Mouse (Mus musculus) right cerebral cortex, postnatal 36 days (tissue): ENCODE data around the gene Renbp.

ENCODE experiments used
- DNase-seq, 2 experiments: peaks; one replicate each; pipeline ENCODE4 v3.0.0; 2022; ENCODE audit warnings: low spot score in 2 of 2, mixed read lengths in 1 of 2

The Renbp gene

GRCm38 (mm10) chrX:73921285-73921822 is 9.3 kb downstream of the Renbp start:
- no peak for DNase-seq

- no peak for DNase-seq
Observed at GRCm38 (mm10) chrX:73918631-73919030, 12.0 kb downstream of the Renbp start.

DNA sequence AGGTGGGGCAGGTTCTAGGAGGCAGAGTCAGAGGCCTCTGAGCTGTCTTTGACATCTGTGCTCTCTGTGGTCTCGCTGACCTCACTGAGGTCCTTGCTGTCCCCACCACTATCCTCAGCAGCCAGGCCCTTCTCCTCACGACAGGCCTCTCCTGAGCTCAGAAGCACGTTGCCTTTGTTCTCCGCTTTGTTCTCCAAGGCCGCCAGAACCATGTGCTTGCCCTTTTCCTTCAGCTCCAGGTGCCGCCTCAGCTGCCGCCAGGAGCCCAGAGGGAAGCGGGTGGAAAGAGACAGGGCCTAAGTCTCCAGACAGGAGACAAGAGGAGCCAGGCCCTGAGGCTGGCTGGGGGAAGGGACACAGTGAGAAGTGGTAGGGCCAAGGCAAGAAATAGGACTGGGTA is 13.7 kb downstream of the Renbp start:
- no peak for DNase-seq

DNA sequence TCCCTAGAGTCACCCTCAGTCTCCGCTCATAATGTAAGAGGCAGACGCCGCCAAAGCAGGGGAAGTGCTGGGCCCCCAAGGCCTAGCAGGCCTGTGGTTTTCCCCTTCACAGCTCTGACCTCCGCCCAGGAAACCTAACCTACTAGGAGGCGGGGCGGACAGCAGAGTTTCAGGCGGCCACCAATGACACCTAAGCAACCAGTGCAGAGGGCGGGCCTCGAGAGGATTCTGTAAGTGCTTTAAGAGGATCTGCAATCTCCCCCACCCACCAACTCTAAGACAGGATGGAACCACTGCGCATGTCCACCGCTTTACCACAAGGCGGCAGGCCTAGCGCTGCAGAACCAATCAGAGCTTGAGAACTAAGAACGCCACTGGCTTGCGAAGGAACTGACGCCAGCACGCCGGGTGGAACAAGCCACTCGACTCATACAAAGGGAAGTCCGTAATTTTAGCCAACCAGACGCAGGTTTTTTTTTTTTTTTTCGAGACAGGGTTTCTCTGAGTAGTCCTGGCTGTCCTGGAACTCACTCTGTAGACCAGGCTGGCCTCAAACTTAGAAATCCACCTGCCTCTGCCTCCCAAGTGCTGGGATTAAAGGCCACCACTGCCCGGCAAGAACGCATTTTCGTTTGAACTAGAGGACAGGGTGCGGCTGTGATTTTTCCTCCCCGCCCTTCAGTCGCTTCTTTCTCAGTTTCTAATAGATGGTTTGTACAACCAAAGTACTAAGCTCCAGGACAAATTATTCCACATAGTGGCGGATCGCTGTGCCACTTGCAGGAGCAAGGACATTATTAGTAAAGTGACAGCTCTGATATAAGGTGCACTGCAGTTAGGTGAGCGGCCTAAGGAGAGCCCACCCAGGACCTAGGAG is 15.6 kb downstream of the Renbp start:
- peak; percentile 84 to 93 for DNase-seq

DNA sequence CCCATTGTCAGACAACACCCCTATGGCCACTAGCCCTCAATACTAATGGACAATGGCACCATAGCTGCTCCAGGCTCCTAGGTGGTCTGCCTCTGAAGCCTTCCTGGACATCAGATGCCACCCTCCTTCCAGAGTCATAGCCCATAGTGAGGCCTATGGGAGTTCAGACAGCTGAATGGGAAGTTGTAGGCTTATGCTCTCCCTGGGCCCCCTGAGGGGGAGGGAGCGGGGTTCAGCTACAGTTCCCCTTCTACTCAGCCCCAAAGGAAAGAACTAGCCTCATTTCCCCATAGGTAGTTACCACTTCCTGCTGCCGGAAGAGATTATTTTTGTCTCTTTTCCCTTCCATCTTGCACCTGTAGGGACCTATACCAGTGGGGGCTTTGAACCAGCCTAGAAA is 19.1 kb downstream of the Renbp start:
- no peak for DNase-seq

- no peak for DNase-seq
Observed at GRCm38 (mm10) chrX:73911156-73911555, 19.5 kb downstream of the Renbp start.

DNA sequence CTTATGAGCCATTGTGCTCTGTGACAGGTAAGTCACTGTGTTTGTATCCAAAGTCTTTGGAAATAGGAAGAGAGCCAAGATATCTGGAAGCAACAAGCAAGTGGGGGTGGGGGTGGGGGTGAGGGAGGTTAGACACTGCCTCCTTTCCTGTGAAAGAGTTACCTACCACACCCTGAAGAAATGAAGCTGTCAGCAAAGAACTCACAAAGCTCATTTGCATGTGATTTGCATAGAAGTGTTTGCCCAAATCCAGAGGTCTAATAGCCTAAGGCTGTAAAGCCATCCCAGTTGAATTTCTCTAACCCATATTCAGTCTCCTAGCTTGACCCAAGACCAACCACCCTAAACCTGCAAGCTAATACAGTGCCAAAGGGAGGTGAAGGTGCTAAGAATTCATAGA is 20.2 kb downstream of the Renbp start:
- no peak for DNase-seq

GRCm38 (mm10) chrX:73910049-73910448 is 20.6 kb downstream of the Renbp start:
- no peak for DNase-seq

DNA sequence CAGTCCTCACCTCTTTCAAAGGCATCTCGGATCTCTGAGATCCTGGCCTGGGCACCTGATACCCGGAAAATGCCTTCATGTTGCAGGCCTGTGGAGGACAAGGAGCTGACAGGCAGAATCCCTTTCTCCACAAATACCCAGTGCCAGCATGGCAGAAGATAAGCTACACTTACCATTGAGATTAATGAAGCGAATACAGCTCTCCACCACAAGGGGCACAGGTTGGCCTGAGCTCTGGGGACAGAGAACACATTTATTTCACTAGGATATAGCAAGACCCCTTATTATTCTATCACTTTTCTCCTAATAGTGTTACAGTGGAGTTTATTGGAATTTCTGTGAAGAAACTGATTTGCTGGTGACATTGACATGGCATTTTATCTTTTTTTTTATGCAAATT is 32.7 kb downstream of the Renbp start:
- no peak for DNase-seq

DNA sequence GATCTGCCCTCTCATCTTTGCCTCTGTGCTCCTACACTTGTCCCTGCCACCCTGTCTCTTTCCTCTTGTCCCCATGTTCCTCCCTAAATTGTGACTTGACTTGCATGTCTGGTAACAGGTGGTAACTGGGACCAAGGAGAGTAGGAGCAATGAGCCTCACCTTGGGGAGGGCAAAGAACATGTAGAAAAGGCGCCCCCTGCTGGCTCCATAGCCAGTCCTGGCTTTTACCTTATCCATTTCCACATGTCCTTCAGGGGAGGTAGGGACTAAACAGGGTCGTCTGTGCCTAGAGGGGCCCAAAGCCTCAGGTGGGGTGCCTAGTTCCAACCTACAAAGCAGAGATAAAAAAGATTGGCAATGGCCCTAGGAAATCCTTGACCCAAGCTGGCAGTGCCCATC is 34.9 kb downstream of the Renbp start, which contains the start of gene L1cam:
L1cam (minus strand) TSS at position 387 of the 400 bp plus-strand sequence.
- peak in 1 of 2 experiments; percentile 33 for DNase-seq

GRCm38 (mm10) chrX:73892833-73893232 is 37.8 kb downstream of the Renbp start:
- DNase-seq, result no peak

- DNase-seq, result no peak
Observed at GRCm38 (mm10) chrX:73891551-73892152, 39.0 kb downstream of the Renbp start, which contains the start of gene Avpr2. Avpr2 (plus strand) TSS chrX:73892102.

- no peak for DNase-seq
Observed at GRCm38 (mm10) chrX:73881463-73881862, 49.2 kb downstream of the Renbp start.

GRCm38 (mm10) chrX:73881036-73881427 is 49.6 kb downstream of the Renbp start:
- DNase-seq, result no peak

DNA sequence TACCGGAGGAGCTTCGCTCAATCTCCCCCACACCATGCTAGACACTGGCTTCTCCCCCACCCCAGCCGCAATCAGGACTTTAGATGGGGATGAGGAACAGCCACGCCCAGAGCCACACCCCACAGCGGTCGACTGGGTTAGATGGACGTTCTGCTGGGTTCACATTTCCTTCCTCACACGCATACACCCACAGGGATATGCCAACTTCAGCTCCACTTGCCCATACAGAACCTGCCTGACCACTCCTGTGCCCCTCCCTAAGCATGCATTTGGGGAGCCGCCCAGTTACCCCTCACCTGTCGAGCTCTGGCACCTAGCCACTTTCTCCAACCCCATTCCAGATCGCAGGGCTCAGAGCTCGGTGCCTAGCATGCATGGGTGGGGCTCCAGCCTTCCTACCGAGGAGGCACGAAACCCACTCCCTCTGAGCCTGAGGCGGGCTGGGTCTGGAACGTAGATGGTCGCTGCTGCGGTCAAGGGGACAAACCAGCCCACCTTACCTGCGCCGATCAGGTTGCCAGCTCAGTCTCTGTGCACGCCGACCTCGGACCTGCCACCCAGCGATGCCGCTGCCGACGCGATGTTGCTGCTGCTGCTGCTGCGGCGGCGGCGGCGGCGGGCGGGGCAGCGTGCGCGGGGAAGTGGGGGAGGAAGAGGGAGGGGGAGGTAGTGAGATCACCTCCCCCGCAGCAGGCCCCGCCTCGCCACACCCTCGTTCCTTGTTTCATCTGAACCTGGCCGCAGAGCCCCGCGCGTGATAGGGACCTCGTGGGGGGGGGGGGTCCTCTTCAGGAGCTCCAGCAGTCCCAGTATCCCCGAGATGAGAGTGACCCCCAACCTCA is 50.2 kb downstream of the Renbp start:
- no peak for DNase-seq

- DNase-seq, result no peak
Observed at GRCm38 (mm10) chrX:73877014-73877413, 53.6 kb downstream of the Renbp start.

DNA sequence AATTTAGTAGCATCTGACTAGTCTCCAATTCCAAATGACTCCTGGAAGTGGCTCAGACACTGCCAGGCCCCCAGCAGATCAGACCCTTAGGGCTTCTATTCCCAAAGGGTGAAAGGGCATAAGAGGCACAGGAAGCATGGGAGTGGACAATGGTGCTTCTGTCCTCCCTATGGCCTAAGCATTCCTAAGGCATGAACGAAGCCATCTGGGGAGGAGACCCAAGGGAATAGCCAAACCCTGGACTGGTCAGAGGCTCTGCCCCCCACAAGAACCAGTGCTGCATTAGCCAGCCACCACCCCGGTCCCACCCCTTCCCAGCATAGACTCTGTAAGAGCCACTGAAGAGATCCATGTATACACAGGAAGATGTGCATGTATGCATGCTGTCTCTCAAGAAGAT is 54.8 kb downstream of the Renbp start:
- no peak for DNase-seq
